Comparison of ENCODE assay signal across 9 mouse cellular contexts in the genomic region with DNA sequence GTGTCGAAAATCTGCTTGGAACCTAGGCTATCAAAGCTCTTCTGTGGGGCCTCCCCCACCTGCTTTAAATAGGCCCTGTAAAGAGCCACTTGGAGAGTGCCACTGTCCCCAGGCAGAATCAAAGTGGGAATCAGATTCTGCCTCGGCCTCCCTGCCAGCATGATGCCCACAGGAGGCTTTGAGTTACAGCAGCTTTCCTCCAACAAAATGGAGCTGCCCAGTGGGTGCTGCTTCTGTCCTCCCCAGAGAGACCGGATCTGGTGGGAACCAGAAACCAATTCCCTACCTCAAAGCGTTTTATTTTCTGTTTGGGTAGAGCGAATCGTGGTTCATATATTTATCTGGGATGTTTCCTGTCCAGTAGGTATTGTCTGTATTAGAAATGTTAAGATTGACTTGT. TPM values are rescaled to one million over a fixed set of nuclear protein-coding genes. Genes with fewer than 3 reads are reported as not detected.
DNase-seq lines count a peak whose midpoint lies in the region; ATAC-seq and TF ChIP-seq lines count a peak whose summit lies in the region.
"Had no signal": no experiment of that assay in that cellular context is flagged by ENCODE, and none has a peak within 500 bp of the region (broad histone marks: within the 10 kb centered on the region; RNA-seq: fewer than 3 reads in every experiment).

No protein-coding gene starts in this region.

- H3K4me1 ChIP-seq in forebrain, embryonic 13.5 days, result peaks cover 48% of the 10 kb centered on the region
- H3K4me1 ChIP-seq in hindbrain, postnatal 0 days (ENCODE audit: insufficient read depth, low read length), result peaks cover 12% of the 10 kb centered on the region
- peaks cover 24% of the 10 kb centered on the region for H3K4me1 ChIP-seq in neural tube, embryonic 15.5 days
- peaks cover 18% of the 10 kb centered on the region; the same call in 1 of the 2 replicates for H3K4me1 ChIP-seq in heart, embryonic 10.5 days
- H3K4me1 ChIP-seq: liver, embryonic 12.5 days had no signal

- H3K9me3 ChIP-seq in forebrain, embryonic 13.5 days (replicated peaks), result no peaks in the 10 kb centered on the region
- no peaks in the 10 kb centered on the region for H3K9me3 ChIP-seq in hindbrain, postnatal 0 days (ENCODE audit: low read length)
- H3K9me3 ChIP-seq in neural tube, embryonic 15.5 days (replicated peaks), result no peaks in the 10 kb centered on the region
- no peaks in the 10 kb centered on the region for H3K9me3 ChIP-seq in heart, embryonic 10.5 days
- H3K9me3 ChIP-seq: liver, embryonic 12.5 days had no signal

- peak overlapping the region; percentile 84 for H3K27ac ChIP-seq in left cerebral cortex, adult 2 months
- H3K27ac ChIP-seq in forebrain, embryonic 13.5 days, result peak overlapping the region; percentile 75
- peak overlapping the region; percentile 62 for H3K27ac ChIP-seq in hindbrain, postnatal 0 days
- H3K27ac ChIP-seq in neural tube, embryonic 15.5 days (replicated peaks), result peak overlapping the region; percentile 61
- no peak overlapping the region for H3K27ac ChIP-seq in heart, embryonic 10.5 days
- H3K27ac ChIP-seq: liver, embryonic 12.5 days had no signal

- H3K27me3 ChIP-seq in forebrain, embryonic 13.5 days, result peaks cover 49% of the 10 kb centered on the region
- H3K27me3 ChIP-seq in hindbrain, postnatal 0 days (ENCODE audit: insufficient read depth, low read length), result no peaks in the 10 kb centered on the region
- H3K27me3 ChIP-seq in neural tube, embryonic 15.5 days (replicated peaks), result peaks cover 20% of the 10 kb centered on the region
- no peaks in the 10 kb centered on the region for H3K27me3 ChIP-seq in heart, embryonic 10.5 days (ENCODE audit: insufficient read depth, poor library complexity, severe bottlenecking)
- H3K27me3 ChIP-seq: liver, embryonic 12.5 days had no signal

- DNase-seq in left cerebral cortex, adult 2 months (ENCODE audit: extremely low spot score in 1 of 2, low spot score in 2 of 2), result no peak
- no peak for DNase-seq in left cerebral cortex, postnatal 25 days (ENCODE audit: low spot score in 2 of 2)
- DNase-seq in hindbrain, postnatal 0 days (ENCODE audit: low spot score), result peak; percentile 39
- no peak for DNase-seq in heart, embryonic 10.5 days (ENCODE audit: low spot score)
- no peak for DNase-seq in layer of hippocampus, postnatal 25 days (ENCODE audit: extremely low spot score in 1 of 2, low spot score in 1 of 2)
- DNase-seq in kidney, adult 18-20 months, result no peak

- intact Hi-C loops in left cerebral cortex, adult 2 months (cut with DNase I), result loop anchor here (1.0 to 5.0 kb wide), 4 partner anchors 343 to 652 kb away; a partner anchor contains a TSS
- intact Hi-C loops in left cerebral cortex, postnatal 25 days (cut with DNase I), result loop anchor here (1.0 to 10.0 kb wide), 3 partner anchors 366 to 652 kb away; no protein-coding TSS in a partner anchor

- H3K36me3 ChIP-seq in forebrain, embryonic 13.5 days (ENCODE audit: poor library complexity, severe bottlenecking), result no peaks in the 10 kb centered on the region
- H3K36me3 ChIP-seq in hindbrain, postnatal 0 days (ENCODE audit: insufficient read depth, low read length), result no peaks in the 10 kb centered on the region
- H3K36me3 ChIP-seq in neural tube, embryonic 15.5 days, result no peaks in the 10 kb centered on the region
- H3K36me3 ChIP-seq in heart, embryonic 10.5 days, result no peaks in the 10 kb centered on the region
- H3K36me3 ChIP-seq: liver, embryonic 12.5 days had no signal

- H3K4me2 ChIP-seq in forebrain, embryonic 13.5 days, result no peak overlapping the region
- H3K4me2 ChIP-seq in hindbrain, postnatal 0 days (ENCODE audit: low read depth, low read length), result 0 out of 2 replicates have a peak overlapping the region, but pooled peaks have one; percentile 2
- no peak overlapping the region for H3K4me2 ChIP-seq in neural tube, embryonic 15.5 days
- H3K4me2 ChIP-seq: liver, embryonic 12.5 days had no signal

- H3K4me3 ChIP-seq in left cerebral cortex, adult 2 months, result no peak overlapping the region
- no peak overlapping the region for H3K4me3 ChIP-seq in forebrain, embryonic 13.5 days
- H3K4me3 ChIP-seq in hindbrain, postnatal 0 days (ENCODE audit: low read length), result no peak overlapping the region
- no peak overlapping the region for H3K4me3 ChIP-seq in neural tube, embryonic 15.5 days (replicated peaks)
- no peak overlapping the region for H3K4me3 ChIP-seq in heart, embryonic 10.5 days
- H3K4me3 ChIP-seq: liver, embryonic 12.5 days had no signal

- peak overlapping the region; percentile 30 for H3K9ac ChIP-seq in forebrain, embryonic 13.5 days
- peak overlapping the region; percentile 30; the same call in 1 of the 2 replicates for H3K9ac ChIP-seq in hindbrain, postnatal 0 days (replicated peaks; ENCODE audit: low read length)
- no peak overlapping the region for H3K9ac ChIP-seq in neural tube, embryonic 15.5 days (replicated peaks)
- H3K9ac ChIP-seq: liver, embryonic 12.5 days had no signal

- WGBS in forebrain, embryonic 13.5 days, result 31% methylated on average over 6 of the region's 6 CpGs
- 42% methylated on average over 6 of the region's 6 CpGs for WGBS in hindbrain, postnatal 0 days
- 43% methylated on average over 6 of the region's 6 CpGs for WGBS in neural tube, embryonic 15.5 days
- 46% methylated on average over 6 of the region's 6 CpGs for WGBS in heart, embryonic 10.5 days

- ATAC-seq in forebrain, embryonic 13.5 days, result peak; percentile 19; the same call in 1 of the 2 replicates
- 0 out of 2 replicates have a peak, but pooled peaks have one; percentile 25 for ATAC-seq in hindbrain, postnatal 0 days
- ATAC-seq in neural tube, embryonic 15.5 days (ENCODE audit: low FRiP score), result no peak
- ATAC-seq: liver, embryonic 12.5 days had no signal

- TF ChIP-seq CTCF in left cerebral cortex, adult 2 months (IDR thresholded peaks at IDR 0.05), result no peak
- no peak for TF ChIP-seq CTCF in hindbrain, postnatal 0 days (IDR thresholded peaks at IDR 0.05; ENCODE audit: low read depth)

RNA-seq across cellular contexts. Expression of a gene that starts 37.9 kb away (rescaled TPM):
- 10 to 100 TPM; 29.8 to 29.9 TPM for total RNA-seq in left cerebral cortex, adult 2 months (2021)
- 10 to 100 TPM; 24.8 to 25.9 TPM for total RNA-seq in left cerebral cortex, postnatal 25 days (2021)
- polyA plus RNA-seq in forebrain, embryonic 13.5 days (2015; fragmentation: Nextera tagmentation; extraction: Ambion mirVana), result 5.0 and 5.2 TPM in 2 replicates
- total RNA-seq in hindbrain, postnatal 0 days (2014; rRNA removed), result 18.4 and 36.5 TPM in 2 replicates
- 27.9 and 29.1 TPM in 2 replicates for polyA plus RNA-seq in hindbrain, postnatal 0 days (2015; fragmentation: Nextera tagmentation; extraction: Ambion mirVana)
- 9.6 and 13.0 TPM in 2 replicates for polyA plus RNA-seq in neural tube, embryonic 15.5 days (2015; fragmentation: Nextera tagmentation; extraction: Ambion mirVana)
- polyA plus RNA-seq in heart, embryonic 10.5 days (2016; fragmentation: Nextera tagmentation; extraction: Ambion mirVana), result 10.8 and 11.0 TPM in 2 replicates
- 10 to 100 TPM; 28.9 to 30.4 TPM for total RNA-seq in layer of hippocampus, postnatal 25 days (2021)
